Mouse (Mus musculus): ENCODE measurements around the gene Rnaseh2b. TPM values are rescaled to one million over a fixed set of nuclear protein-coding genes. Genes with fewer than 3 reads are reported as not detected.

The Rnaseh2b gene
- polyA plus RNA-seq, 1 experiment from 2014 or later = 56.1 TPM

- no peak overlapping the region for H3K4me3 ChIP-seq (ENCODE audit: low read depth, low read length)
- H3K9me3 ChIP-seq (ENCODE audit: control insufficient read depth) = no peaks in the 10 kb centered on the region
- peaks cover 18% of the 10 kb centered on the region; the same call in 1 of the 2 replicates for H3K36me3 ChIP-seq (ENCODE audit: control insufficient read depth, insufficient read depth)
- TF ChIP-seq CTCF (IDR thresholded peaks at IDR 0.05; ENCODE audit: low read depth) = no peak
- no peaks in the 10 kb centered on the region for H3K27me3 ChIP-seq (replicated peaks; ENCODE audit: control insufficient read depth, insufficient read depth, low read length)
- no peak overlapping the region for H3K9ac ChIP-seq (ENCODE audit: low read depth, low read length)
- no peak for ATAC-seq
- no peak overlapping the region for H3K4me2 ChIP-seq (replicated peaks; ENCODE audit: low read depth)
- H3K27ac ChIP-seq (ENCODE audit: low read depth, low read length) = no peak overlapping the region
- WGBS = 91% methylated on average over 11 of the region's 11 CpGs
- H3K4me1 ChIP-seq (replicated peaks; ENCODE audit: control insufficient read depth, insufficient read depth, low read length) = no peaks in the 10 kb centered on the region
These were observed 54.2 kb downstream of the Rnaseh2b start for GRCm38 (mm10) chr14:62346570-62346969.

GRCm38 (mm10) chr14:62347103-62347502 lies 54.7 kb downstream of the Rnaseh2b start:
- 79% methylated on average over 7 of the region's 7 CpGs for WGBS
- H3K4me2 ChIP-seq (replicated peaks; ENCODE audit: low read depth) = no peak overlapping the region
- no peaks in the 10 kb centered on the region for H3K9me3 ChIP-seq (ENCODE audit: control insufficient read depth)
- H3K27ac ChIP-seq (ENCODE audit: low read depth, low read length) = no peak overlapping the region
- ATAC-seq = no peak
- peaks cover 18% of the 10 kb centered on the region; the same call in 1 of the 2 replicates for H3K36me3 ChIP-seq (ENCODE audit: control insufficient read depth, insufficient read depth)
- no peaks in the 10 kb centered on the region for H3K27me3 ChIP-seq (replicated peaks; ENCODE audit: control insufficient read depth, insufficient read depth, low read length)
- no peaks in the 10 kb centered on the region for H3K4me1 ChIP-seq (replicated peaks; ENCODE audit: control insufficient read depth, insufficient read depth, low read length)
- H3K9ac ChIP-seq (ENCODE audit: low read depth, low read length) = no peak overlapping the region
- H3K4me3 ChIP-seq (ENCODE audit: low read depth, low read length) = no peak overlapping the region
- TF ChIP-seq CTCF (IDR thresholded peaks at IDR 0.05; ENCODE audit: low read depth) = no peak

GRCm38 (mm10) chr14:62349786-62350185 lies 57.4 kb downstream of the Rnaseh2b start:
- Histone ChIP-seq H3K27ac (ENCODE audit: low read depth, low read length) (no peak overlapping the region), H3K9ac (ENCODE audit: low read depth, low read length) (no peak overlapping the region), H3K4me3 (ENCODE audit: low read depth, low read length) (no peak overlapping the region), H3K9me3 (ENCODE audit: control insufficient read depth) (no peaks in the 10 kb centered on the region), H3K4me1 (replicated peaks; ENCODE audit: control insufficient read depth, insufficient read depth, low read length) (no peaks in the 10 kb centered on the region), H3K4me2 (replicated peaks; ENCODE audit: low read depth) (no peak overlapping the region), H3K27me3 (replicated peaks; ENCODE audit: control insufficient read depth, insufficient read depth, low read length) (no peaks in the 10 kb centered on the region), H3K36me3 (ENCODE audit: control insufficient read depth, insufficient read depth) (peaks cover 18% of the 10 kb centered on the region; the same call in 1 of the 2 replicates)
- ATAC-seq = no peak
- WGBS = 74% methylated on average over 5 of the region's 5 CpGs
- TF ChIP-seq CTCF (IDR thresholded peaks at IDR 0.05; ENCODE audit: low read depth) = no peak

- no peak for TF ChIP-seq CTCF (IDR thresholded peaks at IDR 0.05; ENCODE audit: low read depth)
These were observed 57.8 kb downstream of the Rnaseh2b start for GRCm38 (mm10) chr14:62350186-62350585.

GRCm38 (mm10) chr14:62350890-62351289 lies 58.5 kb downstream of the Rnaseh2b start:
- Histone ChIP-seq H3K27me3 (replicated peaks; ENCODE audit: control insufficient read depth, insufficient read depth, low read length) (no peaks in the 10 kb centered on the region), H3K4me2 (replicated peaks; ENCODE audit: low read depth) (no peak overlapping the region), H3K36me3 (ENCODE audit: control insufficient read depth, insufficient read depth) (peaks cover 18% of the 10 kb centered on the region; the same call in 1 of the 2 replicates), H3K4me1 (replicated peaks; ENCODE audit: control insufficient read depth, insufficient read depth, low read length) (no peaks in the 10 kb centered on the region), H3K9me3 (ENCODE audit: control insufficient read depth) (no peaks in the 10 kb centered on the region), H3K27ac (ENCODE audit: low read depth, low read length) (no peak overlapping the region), H3K4me3 (ENCODE audit: low read depth, low read length) (no peak overlapping the region), H3K9ac (ENCODE audit: low read depth, low read length) (no peak overlapping the region)
- no peak for ATAC-seq
- WGBS = 93% methylated on average over 3 of the region's 3 CpGs
- no peak for TF ChIP-seq CTCF (IDR thresholded peaks at IDR 0.05; ENCODE audit: low read depth)

More at GRCm38 (mm10) chr14:62350186-62350585, 57.8 kb downstream of the Rnaseh2b start:
- H3K36me3 ChIP-seq (ENCODE audit: control insufficient read depth, insufficient read depth) = peaks cover 18% of the 10 kb centered on the region; the same call in 1 of the 2 replicates
- H3K27ac ChIP-seq (ENCODE audit: low read depth, low read length) = no peak overlapping the region
- H3K9me3 ChIP-seq (ENCODE audit: control insufficient read depth) = no peaks in the 10 kb centered on the region
- no peaks in the 10 kb centered on the region for H3K4me1 ChIP-seq (replicated peaks; ENCODE audit: control insufficient read depth, insufficient read depth, low read length)
- H3K27me3 ChIP-seq (replicated peaks; ENCODE audit: control insufficient read depth, insufficient read depth, low read length) = no peaks in the 10 kb centered on the region
- no peak overlapping the region for H3K4me2 ChIP-seq (replicated peaks; ENCODE audit: low read depth)
- no peak overlapping the region for H3K4me3 ChIP-seq (ENCODE audit: low read depth, low read length)
- 81% methylated on average over 4 of the region's 4 CpGs for WGBS
- no peak overlapping the region for H3K9ac ChIP-seq (ENCODE audit: low read depth, low read length)
- no peak for ATAC-seq

- WGBS = 86% methylated on average over 9 of the region's 9 CpGs
- H3K4me1 ChIP-seq (replicated peaks; ENCODE audit: control insufficient read depth, insufficient read depth, low read length) = no peaks in the 10 kb centered on the region
- H3K36me3 ChIP-seq (ENCODE audit: control insufficient read depth, insufficient read depth) = peaks cover 12% of the 10 kb centered on the region; the same call in 1 of the 2 replicates
- ATAC-seq = no peak
- H3K27me3 ChIP-seq (replicated peaks; ENCODE audit: control insufficient read depth, insufficient read depth, low read length) = no peaks in the 10 kb centered on the region
- H3K9ac ChIP-seq (ENCODE audit: low read depth, low read length) = no peak overlapping the region
- H3K9me3 ChIP-seq (ENCODE audit: control insufficient read depth) = no peaks in the 10 kb centered on the region
- H3K4me3 ChIP-seq (ENCODE audit: low read depth, low read length) = no peak overlapping the region
- H3K27ac ChIP-seq (ENCODE audit: low read depth, low read length) = no peak overlapping the region
- no peak overlapping the region for H3K4me2 ChIP-seq (replicated peaks; ENCODE audit: low read depth)
- TF ChIP-seq CTCF (IDR thresholded peaks at IDR 0.05; ENCODE audit: low read depth) = no peak
These were observed 61.0 kb downstream of the Rnaseh2b start for GRCm38 (mm10) chr14:62353372-62353771.

GRCm38 (mm10) chr14:62353793-62354192 lies 61.4 kb downstream of the Rnaseh2b start:
- Histone ChIP-seq H3K9me3 (ENCODE audit: control insufficient read depth) (no peaks in the 10 kb centered on the region), H3K4me2 (replicated peaks; ENCODE audit: low read depth) (no peak overlapping the region), H3K4me1 (replicated peaks; ENCODE audit: control insufficient read depth, insufficient read depth, low read length) (no peaks in the 10 kb centered on the region), H3K27ac (ENCODE audit: low read depth, low read length) (no peak overlapping the region), H3K4me3 (ENCODE audit: low read depth, low read length) (no peak overlapping the region), H3K27me3 (replicated peaks; ENCODE audit: control insufficient read depth, insufficient read depth, low read length) (no peaks in the 10 kb centered on the region), H3K36me3 (ENCODE audit: control insufficient read depth, insufficient read depth) (peaks cover 12% of the 10 kb centered on the region; the same call in 1 of the 2 replicates), H3K9ac (ENCODE audit: low read depth, low read length) (no peak overlapping the region)
- ATAC-seq = no peak
- 93% methylated on average over 5 of the region's 5 CpGs for WGBS
- no peak for TF ChIP-seq CTCF (IDR thresholded peaks at IDR 0.05; ENCODE audit: low read depth)

Measured in intestine, postnatal 0 days (tissue).